Mouse (Mus musculus) heart, adult 8-10 months (tissue): ENCODE results near the gene Gng2. TPM values are rescaled to one million over a fixed set of nuclear protein-coding genes. Genes with fewer than 3 reads are reported as not detected.
A peak's percentile ranks its signal among the peaks of the same experiment; 100 is the strongest.

Source experiments
- DNase-seq: peaks from one replicate; pipeline ENCODE4 v3.0.0; 2022; ENCODE audit warnings: low spot score
- total RNA-seq, 4 experiments: library from RNA; stranded (reverse); gene quantifications; 2 replicates each; pipeline ENCODE4 v1.2.4; 2022

Gene Gng2
- total RNA-seq, 4 experiments from 2014 or later: 9.1 to 14.0 (median 11.4) TPM

GRCm38 (mm10) chr14:19976421-19977270 is 781 bp downstream of the Gng2 start:
- peak; percentile 56 for DNase-seq

- no peak for DNase-seq
Observed at GRCm38 (mm10) chr14:19974978-19975493, 2.4 kb downstream of the Gng2 start.

GRCm38 (mm10) chr14:19974429-19974828 is 3.0 kb downstream of the Gng2 start:
- no peak for DNase-seq

GRCm38 (mm10) chr14:19972316-19973029 is 5.0 kb downstream of the Gng2 start:
- no peak for DNase-seq

- DNase-seq: no peak
Observed at GRCm38 (mm10) chr14:19970845-19971244, 6.6 kb downstream of the Gng2 start.

GRCm38 (mm10) chr14:19970106-19970785 is 7.2 kb downstream of the Gng2 start:
- no peak for DNase-seq

GRCm38 (mm10) chr14:19969566-19969965 is 7.9 kb downstream of the Gng2 start:
- no peak for DNase-seq

- DNase-seq: no peak
Observed at GRCm38 (mm10) chr14:19969011-19969521, 8.4 kb downstream of the Gng2 start.

- no peak for DNase-seq
Observed at GRCm38 (mm10) chr14:19968321-19969010, 9.0 kb downstream of the Gng2 start.

- no peak for DNase-seq
Observed at GRCm38 (mm10) chr14:19967482-19967881, 9.9 kb downstream of the Gng2 start.

- DNase-seq: no peak
Observed at GRCm38 (mm10) chr14:19963961-19964505, 13.4 kb downstream of the Gng2 start.

- no peak for DNase-seq
Observed at GRCm38 (mm10) chr14:19961924-19962915, 15.2 kb downstream of the Gng2 start.

- DNase-seq: no peak
Observed at GRCm38 (mm10) chr14:19959860-19960259, 17.6 kb downstream of the Gng2 start.

GRCm38 (mm10) chr14:19955077-19955476 is 22.4 kb downstream of the Gng2 start:
- DNase-seq: no peak

GRCm38 (mm10) chr14:19950812-19951211 is 26.6 kb downstream of the Gng2 start:
- DNase-seq: no peak

GRCm38 (mm10) chr14:19949475-19949874 is 28.0 kb downstream of the Gng2 start:
- no peak for DNase-seq

GRCm38 (mm10) chr14:19946221-19946620 is 31.2 kb downstream of the Gng2 start:
- no peak for DNase-seq

- DNase-seq: no peak
Observed at GRCm38 (mm10) chr14:19942732-19943131, 34.7 kb downstream of the Gng2 start.

GRCm38 (mm10) chr14:19942329-19942728 is 35.1 kb downstream of the Gng2 start:
- DNase-seq: no peak

- no peak for DNase-seq
Observed at GRCm38 (mm10) chr14:19940066-19940465, 37.4 kb downstream of the Gng2 start.
